Mouse (Mus musculus) urinary bladder, postnatal 4 days (tissue): ENCODE results near the gene Stambp.

Source experiments
- DNase-seq, 2 experiments: peaks; one replicate each; pipeline ENCODE4 v3.0.0; 2021 to 2022; ENCODE audit warnings: low spot score in 2 of 2

Stambp gene

GRCm38 (mm10) chr6:83503361-83503760 is 69.2 kb downstream of the Stambp start:
- DNase-seq, result no peak

GRCm38 (mm10) chr6:83502656-83503055 is 69.9 kb downstream of the Stambp start:
- no peak for DNase-seq

- DNase-seq, result no peak
These were observed 70.8 kb downstream of the Stambp start for GRCm38 (mm10) chr6:83501524-83502310.

- DNase-seq, result no peak
These were observed 72.1 kb downstream of the Stambp start for GRCm38 (mm10) chr6:83500462-83500861.

- DNase-seq, result no peak
These were observed 73.5 kb downstream of the Stambp start for GRCm38 (mm10) chr6:83499078-83499477.

- no peak for DNase-seq
These were observed 75.5 kb downstream of the Stambp start for GRCm38 (mm10) chr6:83496753-83497710.

GRCm38 (mm10) chr6:83496009-83496752 is 76.3 kb downstream of the Stambp start:
- DNase-seq, result no peak
